Mouse (Mus musculus) thymus, adult 2 months (tissue): ENCODE results near the gene Fbp1. TPM values are rescaled to one million over a fixed set of nuclear protein-coding genes. Genes with fewer than 3 reads are reported as not detected.

Source experiments
- DNase-seq: peaks from one replicate; pipeline ENCODE4 v3.0.0; 2021
- H3K27ac ChIP-seq: fragments of 200-500 bp; 2 replicates; pipeline ENCODE4 v1.5.1; 2012; ENCODE audit warnings: low read length, control low read depth; ENCODE audit not compliant: control insufficient read depth, insufficient read depth
- H3K27me3 ChIP-seq: fragments of 200-500 bp; 2 replicates; pipeline ENCODE4 v1.6.1; 2012; ENCODE audit warnings: mild to moderate bottlenecking, low read length, moderate library complexity, mixed read lengths; ENCODE audit not compliant: control insufficient read depth, insufficient read depth
- H3K36me3 ChIP-seq: fragments of 200-500 bp; 2 replicates; pipeline ENCODE4 v1.6.1; 2012; ENCODE audit warnings: mild to moderate bottlenecking, low read length, moderate library complexity; ENCODE audit not compliant: control insufficient read depth, insufficient read depth
- H3K4me1 ChIP-seq: fragments of 200-500 bp; replicated peaks from 2 replicates; pipeline ENCODE4 v1.6.1; 2012; ENCODE audit warnings: low read length; ENCODE audit not compliant: control insufficient read depth, insufficient read depth
- H3K4me3 ChIP-seq: fragments of 200-500 bp; 2 replicates; pipeline ENCODE4 v1.5.1; 2012; ENCODE audit warnings: mild to moderate bottlenecking, low read length, control low read depth, moderate library complexity; ENCODE audit not compliant: control insufficient read depth, insufficient read depth
- CTCF ChIP-seq: fragments of 200-500 bp; IDR thresholded peaks from 2 replicates; pipeline ENCODE4 v1.5.1; 2012; ENCODE audit warnings: mild to moderate bottlenecking, control low read depth, low read length, moderate library complexity, borderline replicate concordance; ENCODE audit not compliant: control insufficient read depth, poor library complexity, insufficient read depth; ENCODE audit errors: extremely low read depth
- POLR2A ChIP-seq: fragments of 200-500 bp; IDR thresholded peaks from 2 replicates; pipeline ENCODE4 v1.6.1; 2012; ENCODE audit warnings: mild to moderate bottlenecking, low read length, control low read depth, moderate library complexity; ENCODE audit not compliant: control insufficient read depth, poor library complexity, insufficient read depth; ENCODE audit errors: extremely low read depth
- WGBS: fragments of 180-500 bp; shearing (Covaris S2); methylation state at CpG from one replicate; pipeline ENCODE4 v1.1.7; 2018; 5-methylcytosine and 5-hydroxymethylcytosine counted together
- polyA plus RNA-seq: library from polyadenylated mRNA; depleted of rRNA; stranded (reverse); fragments of >200 nt; gene quantifications from 2 replicates; pipeline ENCODE4 v1.2.3, GENCODE M21; 2012

Gene Fbp1
- polyA plus RNA-seq, 1 experiment = 2.3 TPM

DNA sequence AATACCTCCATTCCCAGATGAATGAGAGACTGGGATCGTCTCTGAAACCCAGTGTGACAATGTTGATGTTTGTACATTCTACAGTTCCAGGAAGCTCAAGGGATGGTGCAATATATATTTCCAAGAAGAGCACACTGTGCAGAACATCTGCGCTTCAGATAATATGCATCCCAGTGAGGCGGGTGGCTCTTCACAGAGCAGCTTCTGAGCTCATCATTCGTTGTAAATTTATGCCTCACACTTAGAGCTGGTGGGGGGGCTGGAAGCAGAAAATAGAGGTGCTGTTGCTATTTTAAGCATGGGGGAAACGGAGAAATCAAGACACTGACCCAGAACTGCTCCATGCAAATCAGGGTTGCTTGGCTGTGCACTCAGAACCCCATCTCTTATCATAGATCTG is 21.7 kb upstream of the Fbp1 start:
- no peaks in the 10 kb centered on the region for H3K27me3 ChIP-seq
- no peaks in the 10 kb centered on the region for H3K4me1 ChIP-seq
- no peaks in the 10 kb centered on the region for H3K36me3 ChIP-seq
- H3K4me3 ChIP-seq = no peak overlapping the region
- H3K27ac ChIP-seq = no peak overlapping the region
- DNase-seq = no peak
- 75% methylated on average over 5 of the region's 5 CpGs for WGBS
- no peak for TF ChIP-seq CTCF
- no peak for TF ChIP-seq POLR2A

DNA sequence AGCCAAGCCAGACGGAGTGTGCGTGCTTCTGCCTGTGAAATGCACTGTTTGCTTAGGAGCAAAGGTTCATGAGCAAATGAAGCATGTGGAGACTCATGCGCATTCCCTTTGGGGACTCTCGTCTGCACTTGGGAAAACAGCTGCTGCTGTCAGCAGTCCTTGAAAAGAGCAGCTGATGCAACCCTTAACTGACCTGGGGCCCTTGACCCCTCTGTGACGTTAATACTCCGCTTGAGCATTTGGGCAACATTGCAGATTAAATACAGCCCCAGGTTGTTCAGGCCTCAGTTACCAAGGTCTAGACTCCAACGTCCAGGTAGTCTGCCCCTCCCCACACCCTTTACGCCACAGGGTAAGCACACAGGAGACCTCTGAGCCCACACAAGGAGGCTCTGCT is 20.1 kb upstream of the Fbp1 start:
- no peak for TF ChIP-seq CTCF
- no peak for DNase-seq
- Histone ChIP-seq H3K27me3 (no peaks in the 10 kb centered on the region), H3K36me3 (no peaks in the 10 kb centered on the region), H3K4me3 (no peak overlapping the region), H3K27ac (no peak overlapping the region), H3K4me1 (no peaks in the 10 kb centered on the region)
- 92% methylated on average over 8 of the region's 8 CpGs for WGBS

DNA sequence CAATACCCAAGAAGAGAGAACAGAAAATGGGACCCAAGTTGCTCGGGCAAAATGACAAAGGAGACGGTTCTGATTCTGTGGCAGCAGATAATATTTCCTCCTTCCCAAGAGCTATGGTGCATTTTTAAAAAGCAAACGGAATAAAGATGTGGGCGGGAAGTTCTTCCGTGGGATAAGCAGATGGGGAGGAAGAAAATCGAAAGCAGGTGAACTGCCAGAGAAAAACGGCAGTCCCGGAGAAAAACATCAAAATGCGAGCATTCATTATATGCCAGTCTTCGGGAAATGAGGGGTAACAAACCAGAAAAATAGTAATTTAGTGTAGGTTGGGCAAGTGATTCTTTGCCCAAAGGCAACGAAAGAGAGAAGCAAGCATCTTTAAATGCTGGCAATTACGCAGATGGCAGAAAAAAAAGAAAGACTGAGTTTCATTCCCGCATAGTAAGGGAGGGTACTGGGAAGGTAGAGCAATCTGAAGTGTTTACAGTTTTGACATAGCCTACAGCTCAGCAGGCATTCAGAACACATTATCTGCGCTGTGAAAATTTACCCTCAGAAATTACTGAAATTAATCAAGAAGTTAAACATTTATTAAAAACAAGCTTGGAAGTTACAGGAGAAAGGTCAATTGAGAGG is 19.6 kb upstream of the Fbp1 start:
- no peak for DNase-seq
- H3K27me3 ChIP-seq = no peaks in the 10 kb centered on the region
- no peaks in the 10 kb centered on the region for H3K36me3 ChIP-seq
- WGBS = 94% methylated on average over 14 of the region's 14 CpGs
- no peak overlapping the region for H3K4me3 ChIP-seq
- TF ChIP-seq POLR2A (no peak), CTCF (no peak)
- no peaks in the 10 kb centered on the region for H3K4me1 ChIP-seq
- H3K27ac ChIP-seq = no peak overlapping the region

DNA sequence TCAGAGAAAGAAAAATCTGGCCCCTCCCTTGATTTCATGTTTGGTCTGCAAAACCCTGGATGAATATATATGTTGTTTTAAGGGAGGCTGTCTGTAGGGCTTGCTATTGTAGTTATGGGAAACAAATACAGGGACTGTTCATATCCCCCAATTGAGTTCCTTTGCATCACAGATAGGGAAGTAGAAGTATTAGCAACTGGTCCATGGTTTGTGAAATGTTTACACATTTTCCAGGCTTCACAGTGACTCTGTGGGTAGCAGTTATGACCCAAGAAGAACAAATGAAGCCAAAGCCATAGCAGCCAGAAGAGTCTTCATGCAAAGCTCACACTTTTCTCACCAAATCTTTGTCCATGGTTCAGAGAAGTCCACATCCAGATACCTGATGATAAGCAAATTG is 13.1 kb upstream of the Fbp1 start:
- Histone ChIP-seq H3K36me3 (no peaks in the 10 kb centered on the region), H3K4me1 (no peaks in the 10 kb centered on the region), H3K27ac (no peak overlapping the region), H3K4me3 (no peak overlapping the region), H3K27me3 (no peaks in the 10 kb centered on the region)
- no peak for TF ChIP-seq POLR2A
- TF ChIP-seq CTCF = no peak
- DNase-seq = no peak

DNA sequence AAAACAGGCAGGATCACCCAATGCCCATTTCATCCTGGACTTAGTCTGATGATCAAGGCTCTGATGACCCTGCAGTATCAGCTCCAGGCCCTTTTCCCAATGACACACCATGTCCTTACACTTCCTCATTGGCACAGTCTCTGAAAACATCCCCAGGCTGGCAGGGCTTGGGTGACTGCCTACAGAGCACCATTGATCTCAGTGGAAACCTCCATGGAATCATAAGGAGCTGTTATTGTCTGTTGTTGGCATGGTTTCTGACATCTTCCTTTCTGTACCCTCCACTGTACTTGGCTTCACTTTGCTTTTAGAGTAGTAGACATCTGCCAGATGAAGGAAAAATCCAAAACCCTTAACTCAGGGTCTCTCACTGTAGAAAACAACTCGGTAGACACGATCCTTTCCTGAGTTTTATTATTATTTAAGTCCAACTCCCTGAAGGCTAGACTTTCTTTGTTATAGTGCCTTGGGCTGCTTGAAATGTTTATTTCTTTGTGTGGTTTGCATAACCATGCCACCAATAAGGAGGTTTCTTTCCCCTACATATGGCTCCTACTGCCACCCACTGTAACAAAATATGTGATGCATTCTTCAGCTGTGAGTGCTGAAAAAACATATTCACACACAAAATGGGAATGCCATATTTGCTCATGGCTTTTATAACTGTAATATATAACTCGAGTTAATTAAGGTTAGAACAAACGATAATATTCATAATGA is 10.0 kb upstream of the Fbp1 start:
- no peak for DNase-seq
- H3K4me3 ChIP-seq = no peak overlapping the region
- no peaks in the 10 kb centered on the region for H3K27me3 ChIP-seq
- TF ChIP-seq CTCF (no peak), POLR2A (no peak)
- no peaks in the 10 kb centered on the region for H3K36me3 ChIP-seq
- no peaks in the 10 kb centered on the region for H3K4me1 ChIP-seq
- no peak overlapping the region for H3K27ac ChIP-seq
- 96% methylated on average over 4 of the region's 4 CpGs for WGBS

DNA sequence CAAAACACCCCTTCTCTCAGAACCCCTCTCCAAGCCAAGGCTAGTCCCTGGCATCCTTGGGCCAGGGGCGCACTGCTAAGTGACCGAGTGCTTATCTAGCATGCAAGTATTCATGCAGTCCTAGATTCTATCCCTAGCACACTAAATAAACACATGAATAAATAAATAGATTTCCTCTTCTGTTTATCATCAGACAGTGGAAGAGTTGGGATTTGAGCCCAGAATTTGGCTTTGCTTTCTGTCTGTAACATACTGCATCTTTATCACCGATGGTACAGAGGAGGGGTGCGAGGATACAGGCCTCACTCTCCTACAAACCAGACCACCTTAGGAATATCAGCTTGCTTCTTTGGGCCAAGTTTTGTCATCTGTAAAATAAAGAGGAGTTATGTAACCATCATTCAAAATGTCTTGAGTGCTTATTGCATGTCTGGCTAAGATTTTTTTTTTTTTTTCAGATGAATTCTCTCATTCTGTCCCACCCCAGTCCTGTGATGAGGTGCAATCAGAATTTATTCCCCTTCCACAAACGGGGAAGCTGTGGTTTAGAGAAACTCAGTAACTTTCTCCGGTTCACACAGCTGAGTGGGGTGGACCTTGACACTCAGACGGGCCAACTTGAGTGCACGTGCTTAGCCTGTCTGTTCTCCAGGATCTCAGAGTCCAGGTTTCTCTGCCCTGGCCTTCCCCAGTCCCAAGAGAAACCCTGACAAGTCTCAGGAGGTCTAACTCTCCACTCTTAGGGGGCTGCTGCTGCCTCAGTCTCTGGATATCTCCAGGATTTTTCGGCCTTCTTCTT is 5.2 kb upstream of the Fbp1 start:
- Histone ChIP-seq H3K4me3 (no peak overlapping the region), H3K27ac (no peak overlapping the region), H3K4me1 (peaks cover under 1% of the 10 kb centered on the region; the same call in 1 of the 2 replicates), H3K27me3 (no peaks in the 10 kb centered on the region), H3K36me3 (no peaks in the 10 kb centered on the region)
- TF ChIP-seq POLR2A (no peak), CTCF (no peak)
- 61% methylated on average over 9 of the region's 9 CpGs for WGBS
- DNase-seq = no peak

DNA sequence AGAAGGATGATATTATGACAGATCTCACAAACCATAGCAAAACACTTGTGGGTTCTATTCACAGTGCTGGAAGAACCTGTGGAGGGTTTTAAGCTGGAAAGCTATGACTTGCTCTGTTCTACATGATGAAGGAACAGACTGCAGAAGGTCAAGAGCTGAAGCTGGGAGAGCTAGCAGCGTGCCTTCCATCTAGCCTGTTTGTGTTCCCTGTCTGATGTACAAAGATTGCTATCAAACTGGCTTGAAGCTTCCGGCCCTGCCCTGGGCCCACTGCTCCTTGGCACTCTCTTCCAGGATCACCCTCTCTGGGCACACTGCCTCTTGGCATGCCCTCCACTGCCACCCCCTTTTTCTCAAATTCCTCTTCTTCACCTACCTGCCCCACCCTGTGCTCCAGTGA is 1.2 kb upstream of the Fbp1 start:
- WGBS = 95% methylated on average over 2 of the region's 2 CpGs
- H3K4me1 ChIP-seq = peaks cover 11% of the 10 kb centered on the region
- no peak for DNase-seq
- TF ChIP-seq CTCF = no peak
- TF ChIP-seq POLR2A = no peak
- H3K27me3 ChIP-seq = no peaks in the 10 kb centered on the region
- H3K4me3 ChIP-seq = no peak overlapping the region
- no peak overlapping the region for H3K27ac ChIP-seq
- no peaks in the 10 kb centered on the region for H3K36me3 ChIP-seq
